Mouse (Mus musculus): ENCODE measurements around the gene Ndufa11.
A peak's percentile ranks its signal among the peaks of the same experiment; 100 is the strongest.

Gene Ndufa11

DNA sequence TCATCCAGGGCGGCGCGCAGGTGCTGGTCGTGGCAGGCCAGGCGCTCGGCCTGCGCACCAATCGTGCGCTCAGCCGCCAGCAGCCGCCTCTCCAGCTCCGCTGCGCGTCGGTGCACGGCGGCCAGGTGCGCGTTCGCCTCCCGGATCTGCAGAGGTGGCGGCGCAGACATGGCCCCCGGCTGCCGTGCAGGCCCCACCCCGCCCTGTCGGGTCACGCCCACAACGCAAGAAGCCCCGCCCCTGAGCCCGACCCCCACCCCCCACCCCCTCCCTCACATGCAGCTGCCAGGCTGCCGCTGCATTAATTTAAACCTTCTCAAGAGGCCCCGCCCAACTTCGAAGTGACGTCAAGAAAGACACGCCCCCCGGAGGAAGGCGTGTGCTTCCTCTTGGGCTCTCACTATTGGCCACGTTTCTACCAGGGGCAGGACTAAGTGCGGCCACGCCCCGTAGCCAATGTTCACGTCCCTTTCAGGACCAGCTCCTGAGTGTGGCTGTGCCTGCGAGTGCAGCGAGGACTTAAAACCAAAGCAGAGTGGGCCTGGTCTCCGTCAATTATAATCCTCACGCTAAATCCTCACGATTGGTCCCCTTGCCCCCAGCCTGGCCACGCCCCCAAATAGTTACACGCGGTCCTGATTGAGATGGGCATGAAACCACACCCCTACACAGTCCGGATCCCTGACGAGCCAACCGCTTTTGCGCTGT, 758 bp upstream of the Ndufa11 start:
- DNase-seq (ENCODE audit: low read depth): peak; percentile 97

DNA sequence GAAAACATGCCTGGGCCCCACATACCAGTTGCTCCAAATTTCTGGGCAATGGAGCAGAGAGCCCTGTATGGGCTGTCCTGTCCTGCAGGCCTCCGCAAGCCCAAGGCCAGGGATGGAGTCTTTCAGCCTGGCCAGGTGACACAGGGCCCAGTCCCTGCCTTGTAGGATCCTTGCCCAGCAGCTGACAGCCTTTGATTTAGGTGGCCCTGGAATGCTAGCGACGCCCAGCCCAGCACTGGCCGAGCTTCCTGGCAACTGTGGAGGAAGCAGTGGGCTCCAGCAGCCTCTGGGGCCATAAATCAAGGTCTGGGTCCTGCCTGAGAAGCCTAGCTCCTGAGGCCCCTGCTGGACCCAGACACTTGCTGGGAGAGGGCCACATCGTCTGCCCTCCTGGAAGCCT, 4.9 kb downstream of the Ndufa11 start:
- DNase-seq (ENCODE audit: low read depth): no peak

DNA sequence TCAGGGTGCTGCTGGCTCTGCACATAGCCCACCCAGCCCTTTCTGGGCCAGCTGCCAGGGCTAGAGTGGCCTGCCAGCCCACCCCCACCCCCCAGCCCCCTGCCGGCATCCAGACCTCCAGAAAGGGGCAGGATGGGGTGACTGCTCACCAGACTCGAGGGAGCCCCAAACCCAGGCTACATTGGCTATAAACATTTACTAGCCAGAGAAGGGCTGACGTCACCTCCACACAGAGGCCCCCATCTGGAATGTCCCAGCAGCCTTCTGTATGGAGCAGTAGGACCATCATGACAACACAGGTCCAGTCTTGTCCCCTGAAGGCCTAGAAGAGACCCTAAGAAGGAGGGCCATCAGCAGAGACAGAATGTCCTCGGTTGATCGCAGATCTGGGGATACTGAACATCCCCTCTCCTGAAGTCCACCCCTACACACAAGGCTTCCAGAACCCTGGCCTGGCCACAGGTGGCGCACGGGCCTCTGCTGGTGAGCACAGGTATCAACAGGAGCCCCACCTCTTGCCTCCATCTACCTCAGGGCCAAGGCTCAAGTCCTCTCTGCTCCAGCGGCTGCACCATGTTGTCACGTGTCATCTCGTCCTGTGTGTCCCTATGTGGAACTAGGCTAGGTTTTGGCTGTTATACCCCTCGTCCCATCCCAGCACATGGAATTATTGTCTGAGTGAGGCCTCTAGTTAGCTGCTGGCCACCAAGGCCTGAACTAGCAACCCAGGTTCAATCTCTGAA, 6.0 kb downstream of the Ndufa11 start:
- DNase-seq (ENCODE audit: low read depth): no peak

DNA sequence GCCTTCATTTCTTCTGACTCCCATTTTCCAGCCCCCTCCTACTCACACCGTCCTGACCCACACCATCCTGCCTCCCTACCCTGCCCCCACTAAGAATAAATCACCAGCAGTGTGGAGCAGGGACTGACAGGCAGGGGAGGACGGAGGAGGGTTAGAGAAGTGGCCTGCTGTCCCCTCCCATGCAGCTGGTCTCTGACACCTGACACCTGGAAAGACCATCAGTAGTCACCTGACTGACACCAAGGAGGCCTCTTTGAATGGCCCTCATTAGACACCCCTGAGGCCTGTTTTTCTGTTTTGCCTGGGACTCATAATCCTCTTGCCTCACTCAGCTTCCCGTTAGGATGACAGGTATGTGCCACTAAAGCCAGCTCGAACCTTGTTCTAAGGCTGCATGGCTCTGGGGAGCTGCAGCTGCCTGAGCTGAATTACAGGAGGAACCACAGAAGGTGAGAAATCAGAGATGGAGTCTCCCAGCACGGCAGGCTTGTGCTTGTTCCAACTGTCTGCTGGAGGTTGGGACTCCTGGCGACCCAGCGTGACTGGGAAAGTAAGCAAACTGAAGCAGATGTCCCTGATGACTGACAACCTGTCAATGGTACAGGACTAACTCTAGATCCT, 9.6 kb downstream of the Ndufa11 start:
- no peak for DNase-seq (ENCODE audit: low read depth)

DNA sequence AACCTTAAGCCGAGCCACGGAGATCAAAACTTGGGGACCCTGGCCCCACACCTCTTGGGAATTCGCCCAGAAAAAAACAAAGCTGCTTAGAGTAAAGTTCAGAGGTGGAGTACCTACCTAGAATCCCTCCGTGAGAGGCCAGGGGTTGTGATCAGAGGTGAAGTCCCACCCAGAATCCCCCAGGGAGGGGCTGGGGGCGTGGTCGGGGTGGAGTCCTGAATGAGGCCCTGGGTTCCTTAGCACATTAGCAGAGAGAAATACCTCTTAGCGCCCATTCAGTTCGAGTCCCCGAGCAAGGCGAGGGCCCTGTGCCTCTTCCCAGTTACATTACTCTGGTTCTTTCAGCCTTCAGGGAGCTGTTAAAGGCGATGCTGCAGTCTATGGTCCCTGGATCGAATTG, 10.1 kb downstream of the Ndufa11 start:
- DNase-seq (ENCODE audit: low read depth): no peak

DNA sequence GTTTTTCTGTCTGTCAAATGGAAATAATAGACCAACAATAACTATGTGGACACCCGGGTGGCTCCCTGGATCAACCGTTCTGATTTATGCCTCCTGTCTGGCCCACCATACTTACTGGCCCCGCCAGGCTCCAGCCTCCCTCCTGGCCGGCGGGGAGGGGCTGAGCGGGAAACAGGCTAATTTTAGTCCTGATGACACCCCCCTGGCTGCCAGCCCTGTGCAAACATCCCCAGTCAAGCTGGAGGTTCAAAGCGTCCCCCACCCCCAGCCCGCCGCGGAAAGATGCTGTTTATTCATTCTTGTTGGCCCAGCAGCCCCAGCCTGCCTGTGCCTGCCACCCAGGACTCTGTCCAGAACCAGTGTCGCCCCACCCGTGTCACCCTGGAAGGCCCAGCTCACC, 10.6 kb downstream of the Ndufa11 start:
- peak; percentile 7 for DNase-seq (ENCODE audit: low read depth)

DNA sequence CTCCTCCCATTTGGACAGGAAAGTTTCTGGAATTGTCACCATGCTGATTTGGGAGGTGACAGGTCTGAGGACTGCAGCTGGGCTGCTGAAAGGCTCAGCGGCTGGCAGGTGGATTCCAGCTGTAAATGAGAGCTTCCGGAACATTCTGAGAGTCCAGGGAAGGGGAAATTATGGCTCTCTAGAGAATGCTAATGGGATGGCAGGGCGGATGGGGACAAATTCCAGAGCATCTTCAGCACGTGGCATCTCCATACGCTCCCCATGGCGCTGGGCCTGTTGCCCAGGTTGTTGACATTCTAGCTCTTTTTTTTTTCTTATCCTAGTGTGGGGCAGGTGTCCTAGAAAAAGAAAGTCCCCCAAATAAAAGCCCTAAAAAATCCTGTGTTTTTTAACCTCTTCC, 11.6 kb downstream of the Ndufa11 start:
- DNase-seq (ENCODE audit: low read depth): no peak

DNA sequence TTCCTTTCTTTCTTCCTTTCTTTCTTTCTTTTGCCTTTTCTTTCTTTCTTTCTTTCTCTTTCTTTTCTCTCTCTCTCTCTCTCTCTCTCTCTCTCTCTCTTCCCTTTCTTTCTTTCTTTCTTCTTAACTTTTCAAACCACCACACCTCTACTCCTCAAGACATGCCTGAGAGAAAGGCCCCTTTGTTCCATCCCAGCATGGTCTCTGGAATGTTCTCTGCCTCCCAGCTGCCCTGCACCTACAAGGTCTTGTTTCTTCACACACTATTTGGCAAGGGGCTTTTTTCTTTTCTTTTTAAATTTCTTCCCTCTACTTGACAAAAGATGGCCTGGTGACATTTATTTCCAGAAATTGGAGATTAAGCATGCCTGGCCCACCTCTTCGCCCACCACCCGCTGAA, 12.1 kb downstream of the Ndufa11 start:
- no peak for DNase-seq (ENCODE audit: low read depth)

DNA sequence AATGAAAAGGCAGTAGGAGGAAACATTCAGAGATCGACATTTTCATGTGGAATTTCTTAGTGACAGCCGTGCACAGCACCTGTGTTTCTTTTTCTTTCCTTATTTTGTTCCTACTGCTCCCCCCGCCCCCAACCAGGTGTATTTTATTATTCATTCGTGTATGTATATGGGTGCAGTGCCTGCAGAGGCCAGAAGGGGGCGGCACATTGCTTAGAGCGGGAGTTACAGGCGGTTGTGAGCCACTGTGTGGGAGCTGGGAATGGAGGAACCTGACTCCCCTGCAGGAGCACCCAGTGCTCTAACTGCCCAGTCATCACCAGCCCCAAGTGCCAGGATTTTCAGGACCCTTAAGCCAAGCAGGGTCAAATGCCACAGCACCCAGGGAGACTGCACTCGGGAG, 19.0 kb downstream of the Ndufa11 start:
- no peak for DNase-seq (ENCODE audit: low read depth)

DNA sequence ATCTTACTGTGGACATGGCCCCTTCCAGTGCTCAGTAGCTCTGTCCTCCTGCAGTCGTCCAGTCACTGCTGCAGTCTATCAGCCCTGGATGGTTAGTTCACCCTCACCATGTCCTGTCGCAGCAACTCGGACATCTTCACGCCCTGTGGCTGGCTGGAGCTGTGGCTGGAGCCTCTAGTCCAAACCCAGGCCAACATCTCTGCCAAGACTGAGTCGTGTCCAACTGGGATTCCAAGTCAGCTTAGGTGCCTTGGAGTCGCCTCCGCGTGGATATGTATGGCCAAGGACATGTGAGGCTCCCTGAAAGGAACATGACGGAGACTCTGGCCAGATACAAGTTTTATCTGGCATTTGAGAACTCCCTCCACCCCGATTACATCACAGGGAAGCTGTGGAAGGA, 20.7 kb downstream of the Ndufa11 start:
- DNase-seq (ENCODE audit: low read depth): no peak

DNA sequence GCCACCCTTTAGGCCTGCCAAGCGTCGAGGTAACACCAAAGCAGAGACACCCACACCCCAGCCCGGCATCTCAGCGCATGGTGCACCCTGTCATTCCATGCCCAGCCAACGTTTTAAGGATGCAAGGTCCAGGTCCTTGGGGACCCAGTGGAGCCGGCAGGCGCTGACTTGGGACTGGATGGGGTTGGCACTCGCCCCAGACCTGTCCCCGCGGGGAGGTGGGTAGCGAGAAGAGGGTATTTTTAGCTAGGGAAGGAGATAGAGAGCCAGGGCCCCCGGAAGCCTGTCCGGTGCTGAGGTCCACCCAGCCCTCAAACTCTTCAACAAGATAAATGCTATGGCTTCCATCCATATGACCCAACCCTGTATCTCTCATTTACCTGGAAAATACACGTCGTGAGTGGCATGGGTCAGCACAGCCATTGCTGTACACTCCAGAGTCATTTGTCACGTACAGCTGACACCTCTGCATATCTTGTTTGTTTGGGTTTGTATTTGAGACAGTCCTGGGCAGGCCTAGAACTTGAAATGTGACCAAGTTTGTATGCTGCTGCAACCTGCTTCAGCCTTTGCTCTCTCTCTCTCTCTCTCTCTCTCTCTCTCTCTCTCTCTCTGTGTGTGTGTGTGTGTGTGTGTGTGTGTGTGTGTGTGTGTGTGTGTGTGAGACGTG, 22.7 kb downstream of the Ndufa11 start:
- DNase-seq (ENCODE audit: low read depth): no peak

DNA sequence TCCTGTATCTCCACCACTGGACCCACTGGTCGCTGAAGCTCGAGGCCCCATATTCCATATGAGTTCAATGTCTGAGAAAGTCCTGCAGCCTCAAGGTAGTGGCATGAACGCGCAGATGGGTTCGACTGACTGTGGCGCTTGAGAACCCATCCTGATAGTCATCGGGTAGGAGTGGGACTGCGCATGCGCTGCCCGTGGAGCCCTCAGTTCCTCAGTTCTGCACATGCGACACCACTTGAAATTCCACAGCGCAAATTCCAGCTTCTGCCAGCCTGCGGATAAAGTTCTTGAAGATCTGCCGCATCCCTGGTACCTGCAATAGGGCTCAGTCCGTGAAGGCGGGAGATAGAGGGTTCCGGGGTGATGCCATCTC, 23.2 kb downstream of the Ndufa11 start:
- DNase-seq (ENCODE audit: low read depth): no peak

DNA sequence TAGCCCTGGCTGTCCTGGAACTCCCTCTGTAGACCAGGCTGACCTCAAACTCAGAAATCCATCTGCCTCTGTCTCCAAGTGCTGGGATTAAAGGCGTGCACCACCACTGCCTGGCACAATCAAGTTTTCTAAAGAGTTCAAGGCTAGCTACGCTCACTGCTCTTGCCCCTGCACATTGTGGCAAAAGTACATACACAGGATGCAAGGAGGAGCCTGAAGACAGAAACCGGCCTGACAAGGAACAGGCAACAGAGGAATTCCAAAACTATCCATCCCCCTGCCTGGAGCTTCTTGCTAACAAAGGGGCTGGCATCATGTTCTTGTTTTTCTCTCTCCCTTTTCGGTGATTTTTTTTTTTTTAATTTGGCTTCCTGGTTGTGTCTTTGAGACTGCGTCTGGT, 26.6 kb downstream of the Ndufa11 start:
- DNase-seq (ENCODE audit: low read depth): no peak

DNA sequence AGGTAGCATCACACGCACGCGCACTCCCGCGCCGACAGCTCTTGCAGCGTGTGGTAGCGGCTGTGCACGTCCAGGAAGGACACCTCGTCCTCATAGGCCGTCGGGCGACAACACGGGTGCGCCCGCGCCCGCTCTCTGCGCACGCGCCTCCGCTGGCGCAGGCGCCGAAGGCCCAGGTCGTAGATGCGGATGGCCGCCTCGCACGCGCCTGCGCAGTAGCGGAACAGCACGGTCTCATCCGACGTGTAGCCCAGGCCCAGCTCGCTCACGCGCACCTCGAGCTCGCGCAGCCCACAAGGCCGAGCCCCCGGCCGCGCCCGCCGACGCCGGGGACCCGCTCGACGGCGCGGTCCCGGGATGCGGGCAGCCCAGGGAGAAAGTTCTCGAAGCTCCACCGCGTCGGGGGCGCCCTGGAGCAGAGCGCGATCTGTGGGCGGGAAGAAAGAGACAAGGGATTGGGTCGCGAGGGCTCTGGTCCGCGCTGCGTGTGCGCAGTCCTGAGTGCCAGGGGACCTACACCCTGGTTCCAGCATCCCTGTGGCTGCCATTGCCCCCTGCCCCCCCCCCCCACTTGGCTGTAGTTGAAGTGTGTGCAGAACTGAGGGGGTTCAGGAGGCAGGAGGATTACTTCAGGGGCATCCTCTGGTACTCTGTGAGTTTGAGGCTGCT, 34.0 kb downstream of the Ndufa11 start:
- DNase-seq (ENCODE audit: low read depth): no peak

DNA sequence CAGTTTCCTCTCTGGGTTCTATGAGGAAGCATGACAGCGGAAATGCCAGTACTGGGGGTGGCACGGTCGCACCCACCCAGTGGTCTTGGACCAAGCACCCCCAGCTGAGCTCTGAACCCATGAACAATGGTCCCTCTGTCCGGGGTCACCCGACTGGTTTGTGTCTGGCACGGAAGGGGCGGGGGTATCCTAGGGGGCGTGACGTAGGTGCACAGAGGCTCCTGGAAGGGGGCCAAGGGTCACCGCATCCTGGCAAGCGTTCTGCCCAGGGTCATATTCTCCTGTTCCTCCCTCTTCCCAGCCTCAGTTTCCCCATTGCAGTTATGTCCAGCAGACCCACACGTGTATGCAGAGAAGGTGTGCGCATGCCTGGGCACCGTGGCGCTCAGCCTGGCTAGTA, 35.9 kb downstream of the Ndufa11 start:
- no peak for DNase-seq (ENCODE audit: low read depth)

DNA sequence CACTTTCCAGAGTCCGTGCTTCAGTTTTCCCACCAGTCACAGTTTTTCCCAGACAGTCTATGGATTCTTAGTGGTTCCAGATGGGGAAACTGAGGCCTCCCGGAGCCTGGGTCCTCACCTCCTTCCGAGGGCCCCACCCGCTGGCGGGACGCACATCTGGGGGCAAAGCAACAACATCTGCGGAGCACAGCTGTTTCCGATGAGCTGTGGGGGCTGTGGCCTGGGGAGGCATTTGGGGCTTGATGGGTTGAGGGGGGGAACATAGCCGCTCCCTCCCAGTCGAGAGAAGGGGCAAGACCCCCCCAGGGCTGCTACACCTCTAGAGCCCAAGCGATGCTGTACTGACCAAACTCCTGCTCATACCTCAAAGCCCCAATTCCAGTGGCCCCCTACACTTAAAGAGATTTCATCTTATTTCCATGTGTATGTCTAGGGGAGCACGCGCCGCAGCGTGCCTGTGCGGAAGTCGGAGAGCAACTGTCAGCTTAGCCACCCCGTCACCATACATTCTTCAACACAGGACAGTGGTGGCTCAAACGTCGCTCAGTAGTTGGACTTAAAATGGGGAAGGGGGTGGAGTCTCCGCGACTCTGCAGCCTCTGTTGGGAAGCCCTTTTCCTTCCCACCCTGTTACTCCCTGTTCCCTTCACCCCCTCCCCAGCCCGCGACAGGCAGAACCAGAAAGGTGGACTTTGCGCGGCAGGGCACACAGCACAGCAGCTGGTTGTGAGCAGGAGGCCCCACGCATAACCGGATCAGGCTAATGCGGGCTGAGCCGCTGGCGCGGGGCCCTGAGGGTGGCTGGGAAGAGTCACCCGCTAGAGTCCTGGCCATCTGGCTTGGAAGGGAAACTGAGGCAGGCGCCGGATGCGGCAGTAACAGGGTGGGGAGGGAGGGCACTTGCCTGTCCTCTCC, 37.0 kb downstream of the Ndufa11 start:
- no peak for DNase-seq (ENCODE audit: low read depth)

DNA sequence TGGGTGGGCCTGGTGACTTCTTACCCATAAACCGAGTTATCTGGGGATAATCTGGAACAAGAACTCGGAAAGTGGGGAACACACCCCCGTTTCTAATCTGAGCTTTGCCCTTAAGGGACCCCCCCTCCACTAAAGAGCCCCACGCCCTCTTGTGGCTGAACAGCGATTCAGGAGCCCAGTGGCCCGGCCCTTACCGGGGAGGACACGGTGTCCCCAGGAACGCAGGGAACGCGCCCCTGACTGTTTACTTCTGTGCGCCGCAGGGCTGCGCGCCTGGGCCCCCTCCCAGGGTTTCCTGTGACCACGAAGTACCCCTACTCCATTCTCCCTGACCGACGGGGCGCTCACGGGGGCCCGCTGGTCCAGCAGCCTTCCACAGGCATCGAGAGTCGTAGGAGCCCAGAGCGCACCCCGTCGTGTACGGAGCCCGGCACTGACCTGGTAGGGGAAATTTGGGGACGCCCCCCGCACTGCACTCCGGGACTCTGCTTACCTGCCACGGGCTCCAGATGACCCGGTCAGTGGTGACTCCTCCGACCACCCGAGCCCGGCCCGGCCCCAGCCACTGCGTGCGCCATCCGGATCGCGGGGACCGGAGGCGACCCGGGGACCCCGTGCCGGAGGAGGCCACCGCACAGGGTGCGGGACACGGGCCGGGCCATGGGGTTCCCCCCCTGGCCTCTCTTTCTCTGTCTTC, 39.3 kb downstream of the Ndufa11 start:
- no peak for DNase-seq (ENCODE audit: low read depth)

DNA sequence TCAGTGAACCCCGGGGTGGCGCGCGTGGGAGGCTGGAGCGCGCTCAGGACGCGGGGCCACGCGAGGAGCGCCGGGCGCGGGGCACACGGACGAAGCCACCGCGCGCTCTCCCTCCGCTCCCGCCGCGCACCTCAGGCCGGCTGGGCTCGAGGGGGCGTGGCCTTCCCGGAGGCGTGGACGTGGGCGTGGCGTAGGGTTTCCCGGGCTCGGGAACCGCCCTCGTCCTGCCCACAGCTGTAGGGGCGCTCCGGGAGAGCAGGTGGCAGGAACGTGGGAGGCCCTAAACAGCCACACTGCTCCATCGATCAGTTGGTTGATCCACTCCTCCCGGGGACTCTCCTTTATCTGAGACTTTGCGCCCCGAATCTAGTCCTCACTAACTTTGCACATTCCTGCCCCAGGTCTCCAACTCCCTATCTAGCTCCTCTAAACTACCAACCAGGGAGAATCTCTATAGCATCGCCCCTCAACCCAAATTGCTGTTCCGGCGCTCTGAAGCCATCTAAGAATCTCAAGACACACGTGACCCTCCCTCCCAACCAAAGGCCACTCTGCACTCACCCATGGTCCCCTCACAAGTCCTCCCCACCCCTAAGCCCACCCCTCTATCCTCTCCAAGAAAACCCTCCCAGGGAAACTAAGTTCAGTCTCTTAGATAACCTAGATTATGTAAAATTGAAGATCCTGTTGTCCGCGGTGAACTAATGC, 40.0 kb downstream of the Ndufa11 start, which contains the start of gene Nrtn:
Nrtn (minus strand) TSS at position 115 of the 708 bp plus-strand sequence.
- DNase-seq (ENCODE audit: low read depth): no peak

DNA sequence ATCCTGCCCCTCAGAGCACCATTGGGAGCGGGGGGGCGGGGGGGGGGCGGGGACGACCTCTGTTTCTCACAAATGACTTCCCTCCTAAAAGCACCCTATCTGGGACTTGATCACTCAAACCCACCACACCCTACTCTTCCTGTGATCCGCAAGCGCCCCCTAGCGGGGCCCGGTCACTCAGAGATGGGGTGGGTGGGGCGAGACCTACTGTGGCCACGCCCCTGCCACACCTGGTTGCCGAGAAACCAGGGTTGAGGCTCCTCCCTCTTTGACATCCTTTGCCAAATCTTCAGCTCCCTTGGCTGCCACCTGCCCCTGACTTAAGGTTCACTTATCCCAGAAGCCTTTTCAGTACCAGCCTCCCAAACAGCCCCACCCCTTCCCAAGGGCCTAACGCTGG, 40.6 kb downstream of the Ndufa11 start:
- DNase-seq (ENCODE audit: low read depth): no peak

DNA sequence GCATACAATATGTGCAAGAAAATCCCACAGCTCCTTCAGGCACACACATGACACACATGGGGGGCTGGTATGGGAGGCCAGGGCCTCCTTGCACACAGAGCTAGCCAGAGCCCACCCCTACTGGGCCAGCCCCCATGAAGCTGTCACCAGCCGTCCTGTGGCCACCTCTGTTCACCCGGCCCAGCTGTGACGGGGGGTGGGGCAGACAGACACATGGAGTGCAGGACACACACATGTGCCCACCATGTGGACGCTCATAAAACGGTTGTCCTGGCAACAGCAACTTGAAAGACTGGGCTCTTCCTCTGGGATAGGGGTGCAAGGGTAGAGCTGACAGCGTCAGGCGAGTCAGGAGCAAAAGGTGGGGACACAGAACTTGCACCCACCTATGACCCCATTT, 41.7 kb downstream of the Ndufa11 start:
- DNase-seq (ENCODE audit: low read depth): no peak

Data from fibroblast of lung, adult 2 months (primary cell).